Mouse (Mus musculus): ENCODE measurements around the gene Gna14.

The Gna14 gene

DNA sequence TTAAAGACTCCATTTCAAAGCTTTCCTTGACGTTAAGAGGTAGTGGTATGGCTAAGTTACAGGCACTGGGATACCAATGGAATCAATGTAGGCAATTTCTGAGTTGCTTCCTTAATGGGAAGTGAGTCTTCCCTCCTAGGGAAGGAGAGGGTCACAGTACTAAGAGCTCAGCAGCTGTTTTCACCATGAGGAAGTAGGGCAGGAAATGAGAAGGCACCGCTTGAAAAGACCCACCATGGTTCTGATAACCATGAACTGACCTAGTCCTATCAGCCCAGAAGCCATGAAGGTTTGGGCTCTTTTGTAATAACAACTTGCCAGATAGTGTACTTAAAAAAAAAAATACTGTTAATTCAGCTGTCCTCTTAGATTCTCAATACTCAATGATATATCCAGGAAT, 20.6 kb downstream of the Gna14 start:
- in situ Hi-C loops (cut with MseI, MboI), result no loop called here

DNA sequence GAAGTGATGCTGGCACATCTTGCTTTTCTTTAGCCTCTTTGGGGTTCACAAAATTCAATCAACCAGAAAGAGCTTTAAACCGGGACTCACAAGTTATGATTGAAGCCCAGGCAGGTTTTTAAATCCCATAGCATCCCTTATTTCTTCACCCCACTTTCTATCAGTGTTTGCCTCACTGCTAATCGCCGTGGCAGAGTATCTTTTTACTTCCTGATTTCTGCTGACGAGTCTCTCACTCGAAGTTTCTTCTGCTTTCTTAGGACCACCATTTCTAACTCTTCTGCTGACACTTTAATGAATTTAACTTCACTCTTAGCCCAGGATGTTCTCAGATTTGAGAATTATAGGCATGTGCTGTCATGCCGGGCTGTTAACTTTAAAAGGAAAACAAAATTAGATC, 21.6 kb downstream of the Gna14 start:
- in situ Hi-C loops (cut with MseI, MboI), result no loop called here

DNA sequence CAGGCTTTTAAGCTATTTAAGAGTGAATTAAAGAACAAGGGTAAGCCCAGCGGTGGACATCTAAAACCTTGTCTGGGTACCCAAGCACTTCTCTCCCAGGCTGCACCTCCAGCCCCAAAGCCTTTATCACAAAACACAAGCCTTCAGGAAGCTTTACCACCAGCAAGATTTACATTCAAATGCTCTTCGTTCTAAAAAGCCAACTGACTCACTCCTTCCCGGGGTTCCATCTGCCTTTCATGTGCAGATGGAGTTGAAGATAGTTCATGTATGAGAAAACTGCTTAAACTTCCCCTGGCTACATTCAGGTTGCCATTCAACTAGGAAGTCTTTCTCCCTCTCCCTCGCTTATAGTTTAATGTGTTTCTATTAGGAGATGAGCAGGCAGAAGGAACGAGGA, 23.8 kb downstream of the Gna14 start:
- in situ Hi-C loops (cut with MseI, MboI), result no loop called here

DNA sequence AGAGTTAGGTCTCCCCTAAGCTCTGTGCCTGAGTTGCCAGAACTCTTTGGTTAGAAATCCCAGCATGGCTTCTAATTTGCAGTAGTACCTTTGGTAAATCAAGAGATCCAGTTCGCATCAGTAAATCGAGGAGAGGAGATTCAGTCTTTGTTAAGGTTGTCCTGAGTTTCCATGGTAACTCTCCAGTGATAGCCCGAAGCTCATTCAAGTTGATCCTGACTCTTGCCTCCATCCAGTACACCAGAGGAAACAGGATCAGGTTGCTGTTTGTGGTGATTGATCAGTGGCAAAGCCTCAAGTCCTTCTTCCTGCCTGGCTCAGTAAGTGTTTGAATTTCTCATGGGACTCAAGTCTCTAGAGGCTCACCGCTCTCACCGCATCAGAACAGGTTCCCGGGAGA, 24.7 kb downstream of the Gna14 start:
- in situ Hi-C loops (cut with MseI, MboI), result no loop called here

DNA sequence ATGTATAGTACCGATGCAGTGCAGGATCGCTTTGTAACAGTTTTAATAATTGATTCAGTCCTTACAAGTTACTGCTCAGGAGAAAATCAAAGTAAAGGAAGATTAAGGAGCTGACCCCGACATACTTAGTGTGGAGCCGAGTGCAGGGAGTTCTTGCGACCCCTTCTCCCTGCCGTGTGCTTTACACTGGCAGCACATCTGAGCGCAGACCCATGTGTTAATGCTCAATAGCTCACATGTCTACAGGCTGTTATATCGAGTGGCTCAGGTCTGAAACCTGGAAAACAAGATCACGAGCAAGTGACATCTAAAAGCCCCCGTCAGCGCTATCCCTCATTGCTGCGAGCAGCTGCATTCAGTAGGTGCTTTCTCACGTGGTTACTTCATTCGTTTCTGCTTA, 25.3 kb downstream of the Gna14 start:
- in situ Hi-C loops (cut with MseI, MboI), result no loop called here

DNA sequence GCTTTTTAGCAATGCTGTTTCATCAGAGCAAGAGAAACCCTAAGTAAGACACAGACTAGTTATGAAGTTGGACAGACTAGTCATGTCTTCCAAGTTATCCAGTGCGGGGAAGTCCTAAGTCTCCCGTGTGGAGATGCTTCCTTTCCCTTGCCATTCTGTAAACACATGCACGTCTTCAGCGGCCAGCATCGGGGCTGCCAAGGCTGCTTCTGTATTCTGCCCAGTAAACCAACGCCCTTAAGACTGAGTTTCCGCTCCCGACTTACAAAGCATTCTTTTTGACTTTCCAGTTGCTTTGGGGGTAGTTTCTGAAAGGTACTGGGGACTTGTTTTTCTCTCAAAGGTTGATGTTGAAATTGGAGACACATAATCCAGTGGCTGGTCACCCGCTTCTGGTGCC, 26.9 kb downstream of the Gna14 start:
- in situ Hi-C loops (cut with MseI, MboI), result no loop called here

DNA sequence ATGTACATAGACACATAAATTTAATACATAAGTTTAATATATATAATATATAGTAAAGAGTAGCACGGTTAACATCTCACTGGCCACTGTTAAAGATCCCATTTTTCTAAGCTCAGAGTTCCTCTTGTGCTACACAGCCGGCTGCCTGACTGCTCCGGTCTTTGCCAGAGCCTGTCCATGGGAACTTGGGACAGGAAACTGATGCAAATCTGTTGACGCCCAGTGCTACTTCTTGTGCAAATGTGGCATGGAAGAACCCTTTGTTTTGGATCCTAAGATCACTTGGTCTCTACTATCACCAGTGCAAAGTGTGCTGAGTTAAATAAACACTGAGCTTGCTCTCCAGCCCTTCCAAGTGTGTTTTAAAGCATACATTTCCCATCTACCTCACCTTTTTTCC, 29.2 kb downstream of the Gna14 start:
- in situ Hi-C loops (cut with MseI, MboI), result no loop called here

DNA sequence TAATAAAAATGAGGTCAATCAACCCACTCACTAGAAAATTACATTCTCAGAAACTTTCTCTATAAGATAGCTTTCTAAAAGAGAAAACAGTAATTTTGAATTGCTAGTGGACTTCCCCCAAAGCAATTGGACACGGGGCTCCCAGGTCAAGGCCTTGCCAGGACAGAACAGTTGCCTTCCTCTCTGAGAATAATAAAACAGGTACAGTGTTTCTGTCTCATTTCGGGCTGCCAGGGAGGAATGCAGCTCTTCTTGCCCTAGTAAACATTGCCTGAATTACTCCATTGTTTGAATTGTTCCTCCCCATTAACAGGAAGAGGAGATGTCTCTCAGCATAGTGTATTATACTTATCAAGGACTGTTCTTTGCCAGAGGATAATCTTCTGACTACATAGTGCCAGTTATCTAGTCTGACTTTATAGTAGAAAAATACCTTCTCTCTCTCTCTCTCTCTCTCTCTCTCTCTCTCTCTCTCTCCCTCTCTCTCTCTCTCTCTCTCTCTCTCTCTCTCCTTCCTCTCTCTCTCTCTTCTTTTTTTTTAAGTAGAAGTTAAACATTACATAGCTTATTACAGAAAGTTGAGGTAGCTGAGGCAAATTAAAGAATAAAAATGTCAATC, 33.3 kb downstream of the Gna14 start:
- in situ Hi-C loops (cut with MseI, MboI), result no loop called here

DNA sequence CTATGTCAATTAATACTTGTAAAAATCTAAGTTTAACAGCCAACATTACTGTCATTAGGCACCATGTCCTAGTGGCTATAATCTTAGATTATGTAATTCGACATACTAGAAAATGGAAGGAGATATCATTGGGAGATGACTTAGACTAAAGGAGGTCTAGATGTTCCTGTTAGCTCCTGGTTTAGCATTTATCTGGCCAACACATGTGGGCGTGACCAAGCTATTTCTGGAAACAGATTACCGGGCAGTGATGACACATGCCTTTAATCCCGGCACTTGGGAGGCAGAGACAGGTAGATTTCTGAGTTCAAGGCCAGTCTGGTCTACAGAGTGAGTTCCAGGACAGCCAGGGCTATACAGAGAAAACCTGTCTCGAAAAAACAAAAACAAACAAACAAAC, 37.1 kb downstream of the Gna14 start:
- in situ Hi-C loops (cut with MseI, MboI), result no loop called here

DNA sequence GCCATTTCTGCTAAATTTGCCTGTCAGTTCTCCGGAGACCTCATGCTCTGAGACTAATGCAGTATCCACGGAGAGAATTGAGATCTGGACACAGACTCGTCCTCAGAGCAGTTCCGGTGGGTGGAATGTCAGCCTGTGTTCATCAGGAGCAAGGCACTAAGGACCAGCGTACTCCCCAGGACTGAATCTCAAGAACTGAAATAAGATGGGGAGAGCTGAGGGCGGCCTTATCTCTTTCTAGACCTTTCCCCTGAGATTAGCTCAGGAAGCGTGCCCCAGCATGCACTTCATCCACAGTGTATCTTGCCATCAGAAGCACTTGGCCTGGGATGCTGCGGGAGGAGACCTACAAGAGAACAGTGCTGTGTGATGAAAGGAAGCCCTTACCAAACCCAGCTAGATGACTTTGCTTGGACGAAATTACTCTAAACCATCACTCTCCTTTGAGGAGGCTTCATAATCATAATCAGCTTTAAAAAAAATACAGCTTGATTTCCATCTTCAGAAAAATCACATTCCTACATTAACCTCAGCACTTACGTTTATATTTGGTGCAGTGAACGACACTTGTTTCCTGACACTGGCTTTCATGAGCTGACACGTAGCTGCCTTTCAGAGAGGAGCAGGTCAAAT, 41.9 kb downstream of the Gna14 start:
- in situ Hi-C loops (cut with MseI, MboI), result no loop called here

DNA sequence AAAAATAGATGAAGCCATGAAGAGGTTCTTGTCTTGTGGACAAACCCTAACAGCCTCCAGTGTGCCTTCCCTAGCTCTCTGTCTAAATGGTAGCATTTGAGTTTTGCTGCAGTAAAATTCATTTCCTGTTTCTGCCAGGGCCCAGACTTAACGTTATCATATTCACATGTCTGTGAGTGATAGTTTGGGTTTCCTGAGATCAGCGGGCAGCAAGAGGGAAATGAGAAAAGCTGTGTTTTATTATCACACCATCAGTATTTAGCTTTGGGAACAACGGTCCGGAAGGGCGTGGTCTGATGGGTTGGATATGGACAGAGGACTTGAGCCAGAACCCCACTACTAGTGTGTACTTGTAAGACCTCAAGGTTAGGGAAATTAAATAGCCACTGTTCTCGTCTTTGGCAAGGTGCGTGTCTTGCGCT, 42.6 kb downstream of the Gna14 start:
- in situ Hi-C loops (cut with MseI, MboI), result no loop called here

DNA sequence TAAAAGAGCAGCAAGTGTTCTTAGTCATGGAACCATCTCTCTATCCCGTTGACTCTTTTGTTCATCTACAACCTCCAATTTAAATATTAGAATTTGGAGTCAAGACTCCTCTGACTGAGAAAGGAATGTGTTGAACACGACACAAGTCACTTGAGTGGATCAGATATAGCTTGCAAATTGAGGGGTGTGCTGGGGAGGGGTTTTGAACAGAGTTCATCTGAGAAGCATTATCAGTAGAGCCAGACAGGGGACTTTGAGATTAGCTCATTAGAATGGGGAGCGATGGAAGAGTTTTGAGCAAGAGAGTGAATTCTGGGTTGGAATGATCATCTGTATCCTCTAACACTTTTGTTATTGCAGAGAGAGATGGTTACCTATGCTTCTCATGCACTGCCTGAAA, 46.5 kb downstream of the Gna14 start:
- in situ Hi-C loops (cut with MseI, MboI), result no loop called here

DNA sequence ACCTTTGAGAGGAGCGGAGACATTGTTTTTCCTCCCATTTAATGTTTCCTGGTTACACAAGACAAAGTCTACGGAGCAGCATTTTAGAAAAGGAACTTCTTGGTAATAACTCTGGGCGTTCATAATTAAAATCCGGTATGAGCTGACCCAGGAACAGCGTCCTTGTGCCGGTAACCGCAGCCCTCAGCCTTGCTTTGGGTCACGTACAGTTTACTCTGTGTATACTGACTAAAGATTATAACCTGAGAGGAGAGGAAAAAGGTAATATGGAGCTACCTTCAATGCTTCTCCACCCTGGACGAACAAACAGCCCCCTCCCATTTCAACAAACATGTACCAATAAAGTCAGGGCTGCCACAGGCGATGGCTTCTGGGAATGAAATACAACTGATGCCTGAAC, 48.7 kb downstream of the Gna14 start:
- in situ Hi-C loops (cut with MseI, MboI), result no loop called here

DNA sequence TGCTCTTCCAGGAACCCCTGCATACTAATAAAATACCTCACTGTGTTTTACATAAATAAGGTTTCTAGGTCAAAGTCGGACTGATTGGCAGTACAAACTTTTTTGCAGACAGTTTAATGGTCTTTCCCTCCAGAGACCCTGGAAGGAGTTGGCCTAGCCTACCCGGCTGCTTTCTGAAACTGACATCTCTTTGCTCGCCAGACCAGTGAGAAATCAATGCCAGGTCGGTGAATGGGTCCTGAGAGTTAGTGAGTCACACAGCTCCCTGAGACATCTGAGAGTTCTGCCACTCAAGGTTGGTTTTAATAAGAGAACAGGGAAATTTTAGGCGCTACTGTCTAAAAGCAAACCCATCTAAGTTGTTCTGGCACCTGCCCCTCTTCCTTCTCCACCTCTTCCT, 49.1 kb downstream of the Gna14 start:
- in situ Hi-C loops (cut with MseI, MboI), result no loop called here

DNA sequence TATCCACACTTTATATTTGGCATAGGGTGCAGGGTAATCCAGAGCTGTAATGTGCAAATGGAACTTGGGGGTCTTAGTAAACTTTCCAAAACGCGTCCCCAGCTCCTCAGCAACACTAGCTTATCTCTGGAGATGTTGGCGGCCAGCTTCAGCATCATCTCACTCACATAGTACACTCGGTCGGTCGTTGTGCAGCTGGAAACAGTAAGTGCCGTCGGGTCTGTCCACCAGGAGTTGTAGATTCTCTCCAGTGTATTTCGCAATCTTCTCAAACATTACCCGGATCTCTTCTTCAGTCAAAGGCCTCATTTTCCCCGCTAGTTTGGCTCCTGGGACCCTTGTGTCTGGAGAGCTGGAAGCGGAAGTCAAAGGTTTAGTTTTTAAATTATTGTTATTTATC, 55.2 kb downstream of the Gna14 start:
- in situ Hi-C loops (cut with MseI, MboI), result no loop called here

DNA sequence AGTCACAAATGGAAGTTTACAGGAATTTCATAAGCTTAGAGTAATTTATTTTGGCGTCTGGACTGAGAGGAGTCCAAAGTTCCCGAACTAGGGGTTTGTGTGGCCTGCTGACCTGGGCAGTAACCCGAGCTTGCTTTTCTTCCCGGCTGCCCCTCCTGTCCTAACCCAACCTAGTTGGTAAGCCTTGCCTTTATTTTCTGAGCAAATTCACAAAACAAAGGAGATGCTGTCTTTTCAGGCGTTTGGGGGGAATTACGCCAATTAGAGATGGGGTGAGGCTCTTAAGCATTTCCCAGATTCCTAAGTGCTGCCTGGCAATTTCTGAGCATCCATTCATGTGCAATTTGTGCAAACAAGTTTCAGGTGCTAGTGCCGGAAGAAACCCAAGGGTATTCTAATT, 55.9 kb downstream of the Gna14 start:
- in situ Hi-C loops (cut with MseI, MboI), result no loop called here

DNA sequence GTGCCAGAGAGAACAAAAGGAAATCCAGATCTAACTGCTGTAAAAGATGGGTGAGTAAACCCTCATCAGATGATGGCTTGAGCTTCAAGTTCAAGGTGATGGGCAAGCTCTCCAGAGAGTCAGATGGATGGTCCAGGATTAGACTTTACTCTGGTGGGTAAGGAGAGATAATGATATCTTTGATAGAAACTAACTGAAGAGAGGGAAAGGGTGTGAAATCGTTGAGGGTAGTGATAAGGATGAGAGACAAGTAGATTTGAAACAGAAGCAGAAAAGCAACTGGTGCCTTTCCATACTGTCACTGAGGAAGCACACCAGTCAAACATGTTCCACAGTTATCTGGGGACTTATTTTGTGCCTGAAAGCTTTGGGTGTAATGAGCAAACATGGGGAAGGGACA, 56.9 kb downstream of the Gna14 start:
- in situ Hi-C loops (cut with MseI, MboI), result no loop called here

DNA sequence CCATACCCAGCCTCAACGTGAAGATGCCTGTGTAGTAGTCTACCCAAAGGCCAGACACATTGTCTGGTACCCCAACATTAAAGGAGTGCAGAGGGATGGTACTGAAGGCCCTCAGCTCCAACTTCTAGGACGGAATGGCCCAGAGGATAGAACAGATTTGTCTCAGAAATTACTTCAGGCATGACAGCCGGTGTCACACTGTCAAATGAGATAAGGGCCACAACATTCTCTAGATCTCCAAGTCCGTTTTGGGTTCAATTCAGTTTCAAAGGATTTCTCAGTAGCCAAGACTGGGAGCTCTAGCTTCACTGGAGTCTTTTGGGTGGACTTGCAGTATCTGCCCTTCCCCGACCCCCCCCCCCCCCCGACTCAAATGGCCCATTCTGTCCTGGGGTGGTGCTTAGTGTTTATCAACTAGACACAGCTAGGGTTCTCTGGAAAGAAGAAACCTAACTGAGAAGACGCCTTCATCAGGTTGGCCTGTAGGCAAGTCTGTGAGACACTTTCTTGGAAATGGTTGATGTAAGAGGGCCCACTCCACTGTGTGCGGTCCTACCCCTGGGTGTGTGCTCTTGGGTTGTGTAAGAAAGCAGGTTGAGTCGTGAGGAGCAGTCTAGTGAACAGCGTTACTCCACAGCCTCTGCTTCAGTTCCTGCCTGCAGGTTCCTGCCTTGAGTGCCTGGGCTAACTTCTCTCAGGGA, 59.4 kb downstream of the Gna14 start:
- in situ Hi-C loops (cut with MseI, MboI), result no loop called here

DNA sequence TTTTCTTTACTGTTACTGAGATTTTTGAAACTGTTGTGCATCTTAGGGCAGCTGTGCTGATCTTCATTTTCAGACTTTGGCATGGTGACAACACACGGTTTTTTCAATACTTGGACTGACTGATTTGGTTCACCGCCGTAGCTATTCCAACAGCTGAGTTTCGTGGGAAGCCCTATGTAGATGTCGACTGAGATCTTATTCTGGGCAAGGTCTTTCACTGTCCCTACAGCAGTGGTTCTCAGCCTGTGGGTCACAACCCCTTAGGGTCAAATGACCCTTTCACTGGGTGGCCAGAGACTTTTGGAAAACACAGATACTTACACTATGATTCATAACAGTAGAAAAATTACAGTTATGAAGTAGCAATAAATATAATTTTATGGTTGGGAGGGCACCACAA, 60.5 kb downstream of the Gna14 start:
- in situ Hi-C loops (cut with MseI, MboI), result no loop called here

DNA sequence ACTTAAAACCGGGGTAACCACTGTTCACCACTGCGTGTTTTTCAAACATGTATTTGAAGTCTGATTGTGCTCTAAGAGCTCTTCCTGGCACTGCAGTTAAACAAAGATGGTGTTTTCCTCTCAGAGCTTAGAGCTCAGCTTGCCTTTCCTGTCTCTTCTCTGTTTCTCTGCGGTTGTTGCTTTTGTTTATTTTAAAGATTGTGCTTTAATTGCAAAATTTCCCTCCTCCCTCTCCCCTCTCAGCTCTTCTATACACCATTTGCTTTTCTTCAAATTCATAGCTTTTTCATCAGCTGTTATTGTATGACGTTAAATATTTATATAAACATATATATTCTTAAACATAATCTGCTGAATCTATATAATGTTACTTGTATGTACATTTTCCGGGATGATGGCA, 66.5 kb downstream of the Gna14 start:
- in situ Hi-C loops (cut with MseI, MboI), result no loop called here

DNA sequence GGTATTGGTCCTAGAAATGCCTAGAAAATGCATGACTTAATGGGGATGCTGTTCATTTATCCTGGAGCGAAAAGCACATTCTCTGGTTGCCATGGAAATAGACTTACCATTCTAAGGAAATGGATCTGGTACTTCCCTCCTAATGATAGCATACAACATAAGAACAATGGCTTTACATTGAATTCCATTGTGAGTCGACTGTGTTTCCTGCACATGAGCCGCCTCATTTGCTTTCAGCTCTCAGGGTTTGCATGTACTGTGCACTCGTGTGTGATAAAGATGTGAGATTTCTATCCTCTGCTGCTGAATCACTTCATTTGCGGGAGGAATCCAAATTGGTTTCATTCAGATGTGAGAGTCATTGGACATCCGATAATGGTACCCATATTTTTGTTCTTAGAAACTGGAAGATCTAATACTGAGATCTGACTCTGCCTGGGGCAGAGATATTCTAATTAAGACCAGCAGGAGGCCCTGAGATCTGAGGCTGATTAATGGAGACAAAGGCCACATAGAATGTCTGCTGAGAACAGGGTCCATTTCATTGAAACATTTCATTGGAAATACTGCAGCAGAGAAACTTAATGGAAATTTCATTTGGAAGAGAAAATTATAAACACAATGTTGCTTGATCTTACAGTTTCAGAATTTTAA, 71.3 kb downstream of the Gna14 start:
- in situ Hi-C loops (cut with MseI, MboI), result no loop called here

DNA sequence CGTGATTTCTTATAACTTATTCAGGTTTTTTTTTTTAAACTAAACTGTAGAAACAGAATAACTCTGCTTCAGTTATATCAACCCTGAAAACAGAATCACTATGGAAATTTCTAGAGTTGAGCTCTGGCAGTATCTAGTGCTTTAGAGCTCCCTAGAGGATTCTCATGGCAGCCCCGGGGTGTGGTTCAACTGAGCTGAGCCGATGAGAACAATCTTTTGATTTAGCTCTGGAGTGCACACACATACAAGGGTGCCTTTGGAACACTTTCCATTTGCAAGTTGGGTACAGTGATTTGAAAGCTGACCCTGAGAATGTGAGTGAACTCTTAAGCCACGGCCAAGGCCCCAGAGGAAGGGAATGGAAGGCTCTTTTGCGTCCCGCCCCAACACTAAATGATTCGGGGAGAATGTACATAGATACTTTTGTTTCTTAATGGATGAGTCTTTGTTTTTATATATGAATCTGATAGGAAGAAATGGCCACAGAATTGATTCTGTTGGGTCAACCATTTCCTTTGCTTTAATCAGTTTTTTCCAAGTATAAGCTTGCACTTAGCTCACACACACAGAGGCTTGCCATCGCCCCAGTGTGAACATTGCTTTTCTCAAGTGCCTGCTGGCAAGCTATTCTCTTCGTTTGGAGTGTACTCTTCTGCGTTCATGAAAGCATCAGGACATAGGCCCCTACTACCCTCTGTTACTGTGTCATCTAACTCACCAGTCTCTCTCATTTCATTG, 75.0 kb downstream of the Gna14 start:
- in situ Hi-C loops (cut with MseI, MboI), result no loop called here

Data from mouse trophoblast stem cell (cell line).